Mouse (Mus musculus) intestine, embryonic 14.5 days (tissue): ENCODE measurements at regions not wholly inside any gene's neighbourhood (a gene's known extent, or its start where the extent isn't known, plus 50 kb on each side); places are given as distances from the start of the nearest gene placed in this dataset.
A peak's percentile ranks its signal among the peaks of the same experiment; 100 is the strongest.

Experiments used
- ATAC-seq: fragments of 200-750 bp; cut with Nextera tagmentation; replicated peaks from 2 replicates; pipeline ENCODE4 v1.8.0; 2017; ENCODE audit warnings: low read depth, moderate number of reproducible peaks, moderate TSS enrichment, moderate library complexity; ENCODE audit not compliant: low FRiP score, low TSS enrichment
- DNase-seq: peaks from one replicate; pipeline ENCODE4 v3.0.0-alpha.2; 2018; ENCODE audit warnings: low spot score
- H3K27ac ChIP-seq: fragments of 300-500 bp; sonication (generic); 2 replicates; pipeline ENCODE4 v1.5.1; 2014; ENCODE audit warnings: low read depth, mild to moderate bottlenecking, control low read depth
- H3K27me3 ChIP-seq: fragments of 300-500 bp; sonication (generic); replicated peaks from 2 replicates; pipeline ENCODE4 v1.6.1; 2014; ENCODE audit warnings: low read length, control low read depth; ENCODE audit not compliant: control insufficient read depth, insufficient read depth
- H3K36me3 ChIP-seq: fragments of 300-500 bp; sonication (generic); 2 replicates; pipeline ENCODE4 v1.6.1; 2014; ENCODE audit warnings: low read length, control low read depth; ENCODE audit not compliant: control insufficient read depth, insufficient read depth
- H3K4me1 ChIP-seq: fragments of 300-500 bp; sonication (generic); replicated peaks from 2 replicates; pipeline ENCODE4 v1.6.1; 2014; ENCODE audit warnings: low read length, control low read depth, mixed read lengths; ENCODE audit not compliant: control insufficient read depth, insufficient read depth
- H3K4me2 ChIP-seq: fragments of 300-500 bp; sonication (generic); 2 replicates; pipeline ENCODE4 v1.6.1; 2014; ENCODE audit warnings: low read length
- H3K4me3 ChIP-seq: fragments of 300-500 bp; sonication (generic); 2 replicates; pipeline ENCODE4 v1.5.1; 2014; ENCODE audit warnings: low read depth, low read length, control low read depth, mixed read lengths
- H3K9ac ChIP-seq: fragments of 300-500 bp; sonication (generic); 2 replicates; pipeline ENCODE4 v1.6.1; 2014; ENCODE audit warnings: mild to moderate bottlenecking, low read length
- H3K9me3 ChIP-seq: fragments of 300-500 bp; sonication (generic); 2 replicates; pipeline ENCODE4 v1.6.1; 2016; ENCODE audit warnings: low read length, control low read depth; ENCODE audit not compliant: control insufficient read depth
- WGBS: fragments of 180-500 bp; shearing (Covaris S2); extraction: QIAGEN DNeasy Blood & Tissue Kit; methylation state at CpG from one replicate; pipeline ENCODE4 v1.1.7; 2014; 5-methylcytosine and 5-hydroxymethylcytosine counted together

- DNase-seq (no peak), ATAC-seq (no peak)
- no peaks in the 10 kb centered on the region for H3K27me3 ChIP-seq
- H3K9ac ChIP-seq: no peak overlapping the region
- H3K4me2 ChIP-seq: no peak overlapping the region
- no peak overlapping the region for H3K27ac ChIP-seq
- no peaks in the 10 kb centered on the region for H3K4me1 ChIP-seq
- H3K4me3 ChIP-seq: no peak overlapping the region
- H3K9me3 ChIP-seq: no peaks in the 10 kb centered on the region
- H3K36me3 ChIP-seq: no peaks in the 10 kb centered on the region
- 90% methylated on average over 8 of the region's 8 CpGs for WGBS
These were observed 115.2 kb upstream of the Rbms3 start for GRCm38 (mm10) chr9:117744906-117745305.

- WGBS: 89% methylated on average over 6 of the region's 6 CpGs
- no peak for ATAC-seq
- Histone ChIP-seq H3K4me1 (no peaks in the 10 kb centered on the region), H3K4me3 (no peak overlapping the region), H3K4me2 (no peak overlapping the region), H3K9ac (no peak overlapping the region), H3K36me3 (no peaks in the 10 kb centered on the region), H3K9me3 (0 out of 2 replicates have a peak, but pooled peaks cover 2% of the 10 kb centered on the region), H3K27ac (no peak overlapping the region), H3K27me3 (no peaks in the 10 kb centered on the region)
- DNase-seq: no peak
These were observed 99.7 kb upstream of the Rbms3 start for GRCm38 (mm10) chr9:117729366-117729765.

- no peak overlapping the region for H3K4me2 ChIP-seq
- ATAC-seq: 0 out of 2 replicates have a peak, but pooled peaks have one; percentile 27
- H3K27ac ChIP-seq: no peak overlapping the region
- DNase-seq: no peak
- no peak overlapping the region for H3K9ac ChIP-seq
- H3K4me1 ChIP-seq: peaks cover 6% of the 10 kb centered on the region
- H3K4me3 ChIP-seq: no peak overlapping the region
- no peaks in the 10 kb centered on the region for H3K27me3 ChIP-seq
- H3K9me3 ChIP-seq: 0 out of 2 replicates have a peak, but pooled peaks cover 2% of the 10 kb centered on the region
- H3K36me3 ChIP-seq: no peaks in the 10 kb centered on the region
- WGBS: 41% methylated on average over 7 of the region's 7 CpGs
These were observed 90.5 kb upstream of the Rbms3 start for GRCm38 (mm10) chr9:117720161-117720598.

DNA sequence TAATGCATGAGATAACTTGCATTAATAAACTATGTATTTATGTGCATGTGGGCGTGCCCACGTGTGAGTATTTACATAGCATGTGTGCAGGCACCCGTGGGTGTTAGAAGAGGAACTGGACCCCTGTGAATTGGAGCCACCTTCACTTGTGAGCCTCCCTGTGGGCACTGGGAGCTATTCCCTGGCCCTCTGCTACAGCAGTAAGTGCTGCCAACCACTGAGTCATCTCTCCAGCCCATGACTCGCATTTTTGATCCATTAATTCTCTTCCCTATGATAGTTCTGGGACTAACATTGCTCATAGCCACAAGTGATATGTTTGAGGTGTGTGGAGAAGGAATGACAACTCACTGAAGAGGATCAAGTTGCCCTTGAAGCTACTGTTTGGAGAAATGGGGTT, 87.6 kb upstream of the Rbms3 start:
- ATAC-seq (no peak), DNase-seq (no peak)
- 81% methylated on average over 4 of the region's 4 CpGs for whole genome bisulfite sequencing
- H3K4me2 ChIP-seq: no peak overlapping the region
- no peaks in the 10 kb centered on the region for H3K9me3 ChIP-seq
- no peaks in the 10 kb centered on the region for H3K27me3 ChIP-seq
- H3K27ac ChIP-seq: no peak overlapping the region
- H3K4me1 ChIP-seq: peaks cover 6% of the 10 kb centered on the region
- H3K9ac ChIP-seq: no peak overlapping the region
- no peaks in the 10 kb centered on the region for H3K36me3 ChIP-seq
- H3K4me3 ChIP-seq: no peak overlapping the region

DNA sequence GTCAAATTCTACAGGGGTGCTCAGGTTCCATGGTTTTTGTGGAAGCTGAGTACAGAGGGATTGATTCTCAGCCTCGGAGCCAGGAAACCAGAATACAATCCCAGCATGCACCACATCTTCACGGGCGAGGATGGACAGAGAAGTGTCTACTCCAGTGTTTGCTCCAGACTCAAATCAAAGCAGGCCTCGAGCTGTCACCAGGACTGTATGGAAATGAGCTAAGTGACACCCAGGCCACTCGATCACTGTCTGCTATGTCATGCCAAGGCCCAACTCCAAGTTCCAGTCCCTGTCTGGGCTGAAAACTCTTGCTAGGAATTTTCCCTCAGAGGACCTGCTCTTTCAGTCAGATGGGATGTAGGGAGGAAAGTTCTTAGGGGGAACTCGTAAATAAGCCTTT, 86.8 kb upstream of the Rbms3 start:
- ATAC-seq (no peak), DNase-seq (no peak)
- H3K4me3 ChIP-seq: no peak overlapping the region
- no peaks in the 10 kb centered on the region for H3K36me3 ChIP-seq
- no peak overlapping the region for H3K27ac ChIP-seq
- H3K9me3 ChIP-seq: no peaks in the 10 kb centered on the region
- H3K9ac ChIP-seq: no peak overlapping the region
- no peak overlapping the region for H3K4me2 ChIP-seq
- no peaks in the 10 kb centered on the region for H3K27me3 ChIP-seq
- 84% methylated on average over 6 of the region's 6 CpGs for WGBS
- peaks cover 6% of the 10 kb centered on the region for H3K4me1 ChIP-seq

DNA sequence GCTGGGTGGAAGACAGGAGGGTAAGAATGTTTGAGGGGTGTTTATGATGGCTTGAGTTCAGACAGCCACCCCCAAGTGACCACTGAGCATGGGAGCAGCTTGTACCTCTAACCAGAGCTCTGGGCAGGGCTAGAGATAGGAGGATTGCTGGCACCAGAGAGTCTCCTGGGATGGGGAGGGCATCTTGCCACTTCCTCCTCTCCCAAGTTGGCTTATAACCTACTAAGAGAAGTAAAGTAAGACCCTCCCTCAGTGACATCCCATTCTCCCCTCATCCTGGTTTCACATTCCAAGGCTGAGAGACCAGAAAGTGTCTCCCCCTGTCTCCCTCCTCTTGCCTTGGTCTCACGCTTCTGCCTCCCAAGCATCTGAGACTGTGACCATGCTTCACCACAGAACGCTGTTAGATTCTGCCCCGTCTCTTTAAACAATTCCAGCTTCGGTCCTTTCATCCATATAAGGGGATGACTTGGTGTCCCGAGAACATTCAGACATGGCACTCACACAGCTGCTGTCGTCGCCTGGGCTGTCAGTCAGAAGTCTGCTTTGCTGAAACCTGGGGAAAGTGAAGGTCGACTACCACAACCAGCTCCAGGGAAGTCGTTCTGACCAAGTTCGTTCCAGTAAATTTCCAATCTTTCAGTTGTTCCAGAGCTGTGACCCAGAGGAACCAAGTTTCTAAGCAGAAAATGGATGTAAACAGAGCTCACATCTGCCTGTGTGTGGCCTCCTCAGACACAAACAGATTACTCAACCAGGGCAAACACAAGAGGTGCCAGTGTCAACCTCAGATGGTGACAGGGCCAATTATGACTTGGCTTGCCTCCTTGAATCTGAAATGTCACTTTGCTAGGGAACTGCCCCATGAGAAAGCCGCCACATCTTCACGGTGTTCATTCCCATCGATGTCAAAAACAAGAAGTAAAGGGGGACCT, 85.3 kb upstream of the Rbms3 start:
- no peak overlapping the region for H3K27ac ChIP-seq
- peaks cover 2% of the 10 kb centered on the region for H3K4me1 ChIP-seq
- no peaks in the 10 kb centered on the region for H3K9me3 ChIP-seq
- H3K9ac ChIP-seq: no peak overlapping the region
- no peak for DNase-seq
- no peak for ATAC-seq
- WGBS: 70% methylated on average over 13 of the region's 13 CpGs
- no peaks in the 10 kb centered on the region for H3K36me3 ChIP-seq
- H3K4me3 ChIP-seq: no peak overlapping the region
- no peak overlapping the region for H3K4me2 ChIP-seq
- no peaks in the 10 kb centered on the region for H3K27me3 ChIP-seq

GRCm38 (mm10) chr9:117713121-117713520, 83.4 kb upstream of the Rbms3 start:
- Histone ChIP-seq H3K9ac (no peak overlapping the region), H3K36me3 (no peaks in the 10 kb centered on the region), H3K4me2 (no peak overlapping the region), H3K9me3 (no peaks in the 10 kb centered on the region), H3K4me1 (no peaks in the 10 kb centered on the region), H3K4me3 (no peak overlapping the region), H3K27ac (no peak overlapping the region), H3K27me3 (no peaks in the 10 kb centered on the region)
- DNase-seq: peak; percentile 23
- 68% methylated on average over 4 of the region's 4 CpGs for WGBS
- no peak for ATAC-seq

DNA sequence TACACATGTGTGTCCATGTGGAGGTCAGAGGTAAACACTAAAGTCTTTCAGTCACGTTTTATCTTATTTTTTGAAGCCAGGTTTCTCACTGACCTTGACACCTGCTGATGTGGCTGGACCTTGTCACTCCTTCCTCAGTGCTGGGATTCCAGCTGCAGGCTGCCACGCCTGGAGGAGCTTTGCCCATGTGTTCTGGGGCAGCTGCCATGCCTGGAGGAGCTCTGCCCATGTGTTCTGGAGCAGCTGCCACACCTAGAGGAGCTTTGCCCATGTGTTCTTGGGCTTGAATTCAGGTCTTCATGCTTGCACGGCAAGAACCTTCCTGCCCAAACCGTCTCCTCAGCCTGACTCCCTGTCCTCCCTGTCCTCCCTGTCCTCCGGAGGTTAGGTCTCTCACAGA, 82.1 kb upstream of the Rbms3 start:
- Histone ChIP-seq H3K36me3 (no peaks in the 10 kb centered on the region), H3K27ac (no peak overlapping the region), H3K4me2 (no peak overlapping the region), H3K4me1 (no peaks in the 10 kb centered on the region), H3K27me3 (no peaks in the 10 kb centered on the region), H3K9me3 (no peaks in the 10 kb centered on the region), H3K9ac (no peak overlapping the region), H3K4me3 (no peak overlapping the region)
- ATAC-seq (no peak), DNase-seq (no peak)
- WGBS: 86% methylated on average over 5 of the region's 5 CpGs

GRCm38 (mm10) chr9:117710966-117711365, 81.3 kb upstream of the Rbms3 start:
- no peak overlapping the region for H3K4me2 ChIP-seq
- ATAC-seq: no peak
- 87% methylated on average over 9 of the region's 9 CpGs for WGBS
- H3K36me3 ChIP-seq: no peaks in the 10 kb centered on the region
- no peak overlapping the region for H3K9ac ChIP-seq
- H3K27ac ChIP-seq: no peak overlapping the region
- no peaks in the 10 kb centered on the region for H3K4me1 ChIP-seq
- no peak overlapping the region for H3K4me3 ChIP-seq
- no peak for DNase-seq
- H3K27me3 ChIP-seq: no peaks in the 10 kb centered on the region
- H3K9me3 ChIP-seq: no peaks in the 10 kb centered on the region
